Comparison of ENCODE assay signal across 17 mouse cellular contexts in the genomic region with DNA sequence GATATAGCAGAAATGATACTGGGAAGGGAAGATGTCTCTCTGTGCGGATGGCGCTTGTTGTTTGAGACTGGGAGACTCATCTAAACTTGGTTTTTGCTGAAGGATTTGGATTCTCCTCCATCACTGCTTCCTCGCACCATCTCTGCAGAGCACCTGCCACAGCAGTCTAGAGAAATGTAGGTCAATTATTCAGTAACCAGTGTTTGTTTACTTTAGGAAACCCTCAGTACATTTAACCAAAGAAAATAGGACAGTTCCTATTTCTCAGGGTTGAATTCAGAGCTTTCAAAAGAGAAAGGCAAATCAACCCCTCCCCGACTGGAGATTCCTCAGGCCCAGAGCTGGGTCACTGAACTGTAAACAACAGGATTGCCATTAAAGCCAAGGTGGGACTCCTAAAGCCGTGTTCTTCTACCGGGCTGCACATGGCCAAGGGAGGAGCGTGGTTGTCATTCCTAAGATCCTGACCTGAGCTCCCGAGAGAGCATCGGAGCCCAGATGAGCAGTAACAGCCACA.
DNase-seq lines count a peak whose midpoint lies in the region; ATAC-seq and TF ChIP-seq lines count a peak whose summit lies in the region.
"Had no signal": no experiment of that assay in that cellular context is flagged by ENCODE, and none has a peak within 500 bp of the region (broad histone marks: within the 10 kb centered on the region; RNA-seq: fewer than 3 reads in every experiment).

No protein-coding gene starts in this region.

- H3K9me3 ChIP-seq in hindbrain, postnatal 0 days (ENCODE audit: low read length), result no peaks in the 10 kb centered on the region
- no peaks in the 10 kb centered on the region; the same call in 1 of the 2 replicates for H3K9me3 ChIP-seq in hindbrain, embryonic 14.5 days (ENCODE audit: control insufficient read depth, low read length)
- H3K9me3 ChIP-seq in liver, embryonic 15.5 days (replicated peaks), result no peaks in the 10 kb centered on the region
- H3K9me3 ChIP-seq in liver, embryonic 12.5 days (replicated peaks), result no peaks in the 10 kb centered on the region
- H3K9me3 ChIP-seq: embryonic facial prominence, embryonic 10.5 days; forebrain, embryonic 13.5 days; heart, embryonic 12.5 days; hindbrain, embryonic 12.5 days had no signal

- TF ChIP-seq CTCF in hindbrain, postnatal 0 days (IDR thresholded peaks at IDR 0.05; ENCODE audit: low read depth), result no peak

- whole genome bisulfite sequencing in hindbrain, postnatal 0 days, result 77% methylated on average over 9 of the region's 9 CpGs
- WGBS in hindbrain, embryonic 14.5 days, result 84% methylated on average over 9 of the region's 9 CpGs
- WGBS in liver, embryonic 15.5 days (ENCODE audit: insufficient replicate concordance), result 64% methylated on average over 9 of the region's 9 CpGs
- WGBS in liver, embryonic 12.5 days (ENCODE audit: insufficient replicate concordance), result 75% methylated on average over 9 of the region's 9 CpGs

- H3K27ac ChIP-seq in hindbrain, postnatal 0 days, result no peak overlapping the region
- no peak overlapping the region for H3K27ac ChIP-seq in hindbrain, embryonic 14.5 days
- 0 out of 2 replicates have a peak overlapping the region, but pooled peaks have one; percentile 41 for H3K27ac ChIP-seq in liver, embryonic 15.5 days (replicated peaks)
- H3K27ac ChIP-seq in liver, embryonic 12.5 days, result no peak overlapping the region
- H3K27ac ChIP-seq: embryonic facial prominence, embryonic 10.5 days; forebrain, embryonic 13.5 days; hindbrain, embryonic 12.5 days had no signal

- H3K36me3 ChIP-seq in hindbrain, postnatal 0 days (ENCODE audit: insufficient read depth, low read length), result no peaks in the 10 kb centered on the region
- H3K36me3 ChIP-seq in hindbrain, embryonic 14.5 days (replicated peaks; ENCODE audit: control insufficient read depth, insufficient read depth), result no peaks in the 10 kb centered on the region
- no peaks in the 10 kb centered on the region for H3K36me3 ChIP-seq in liver, embryonic 15.5 days (replicated peaks)
- no peaks in the 10 kb centered on the region for H3K36me3 ChIP-seq in liver, embryonic 12.5 days
- H3K36me3 ChIP-seq: embryonic facial prominence, embryonic 10.5 days; heart, embryonic 12.5 days; hindbrain, embryonic 12.5 days had no signal

- no peak overlapping the region for H3K4me3 ChIP-seq in hindbrain, postnatal 0 days (ENCODE audit: low read length)
- H3K4me3 ChIP-seq in hindbrain, embryonic 14.5 days (replicated peaks; ENCODE audit: low read length), result no peak overlapping the region
- H3K4me3 ChIP-seq in liver, embryonic 15.5 days (replicated peaks), result no peak overlapping the region
- H3K4me3 ChIP-seq in liver, embryonic 12.5 days, result no peak overlapping the region
- H3K4me3 ChIP-seq: embryonic facial prominence, embryonic 10.5 days; forebrain, embryonic 13.5 days; heart, embryonic 12.5 days; hindbrain, embryonic 12.5 days had no signal

- no peak for DNase-seq in hindbrain, postnatal 0 days (ENCODE audit: low spot score)
- no peak for DNase-seq in hindbrain, embryonic 14.5 days (ENCODE audit: low spot score)
- DNase-seq in retina, embryonic 14.5 days (ENCODE audit: low spot score), result peak; percentile 11
- no peak for DNase-seq in left cerebral cortex, adult 18-20 months (ENCODE audit: low spot score in 2 of 2)
- DNase-seq: adrenal gland, adult 8-10 months; adrenal gland, postnatal 36 days; cerebellum, adult 2 months; forebrain, postnatal 0 days; gastrocnemius, postnatal 14 days; heart, postnatal 36 days had no signal

- H3K9ac ChIP-seq in hindbrain, postnatal 0 days (replicated peaks; ENCODE audit: low read length), result no peak overlapping the region
- no peak overlapping the region for H3K9ac ChIP-seq in hindbrain, embryonic 14.5 days
- no peak overlapping the region for H3K9ac ChIP-seq in liver, embryonic 15.5 days
- H3K9ac ChIP-seq in liver, embryonic 12.5 days, result no peak overlapping the region
- H3K9ac ChIP-seq: forebrain, embryonic 13.5 days; forebrain, postnatal 0 days; heart, embryonic 12.5 days; hindbrain, embryonic 12.5 days had no signal

- H3K27me3 ChIP-seq in hindbrain, postnatal 0 days (ENCODE audit: insufficient read depth, low read length), result no peaks in the 10 kb centered on the region
- no peaks in the 10 kb centered on the region for H3K27me3 ChIP-seq in hindbrain, embryonic 14.5 days (ENCODE audit: control insufficient read depth, insufficient read depth, low read length)
- H3K27me3 ChIP-seq in liver, embryonic 15.5 days, result no peaks in the 10 kb centered on the region
- no peaks in the 10 kb centered on the region for H3K27me3 ChIP-seq in liver, embryonic 12.5 days (replicated peaks)
- H3K27me3 ChIP-seq: CH12.LX; forebrain, embryonic 13.5 days; heart, embryonic 12.5 days; hindbrain, embryonic 12.5 days had no signal

- H3K4me1 ChIP-seq in hindbrain, postnatal 0 days (ENCODE audit: insufficient read depth, low read length), result no peaks in the 10 kb centered on the region
- H3K4me1 ChIP-seq in hindbrain, embryonic 14.5 days (replicated peaks; ENCODE audit: control insufficient read depth, insufficient read depth, low read length), result no peaks in the 10 kb centered on the region
- H3K4me1 ChIP-seq in liver, embryonic 15.5 days (replicated peaks), result no peaks in the 10 kb centered on the region
- H3K4me1 ChIP-seq in liver, embryonic 12.5 days, result 0 out of 2 replicates have a peak, but pooled peaks cover 5% of the 10 kb centered on the region
- H3K4me1 ChIP-seq: forebrain, embryonic 13.5 days; heart, embryonic 12.5 days; hindbrain, embryonic 12.5 days had no signal

- no peak overlapping the region for H3K4me2 ChIP-seq in hindbrain, postnatal 0 days (ENCODE audit: low read depth, low read length)
- H3K4me2 ChIP-seq in hindbrain, embryonic 14.5 days (replicated peaks), result no peak overlapping the region
- no peak overlapping the region for H3K4me2 ChIP-seq in liver, embryonic 15.5 days
- no peak overlapping the region for H3K4me2 ChIP-seq in liver, embryonic 12.5 days
- H3K4me2 ChIP-seq: forebrain, embryonic 13.5 days; heart, embryonic 12.5 days; hindbrain, embryonic 12.5 days had no signal

- 0 out of 2 replicates have a peak, but pooled peaks have one; percentile 17 for ATAC-seq in hindbrain, postnatal 0 days
- ATAC-seq in hindbrain, embryonic 14.5 days (ENCODE audit: low FRiP score), result no peak
- ATAC-seq in liver, embryonic 15.5 days (ENCODE audit: insufficient read depth), result peak; percentile 49
- no peak for ATAC-seq in liver, embryonic 12.5 days
- ATAC-seq: forebrain, embryonic 13.5 days; forebrain, postnatal 0 days had no signal

Comparison
In these comparisons a context has a peak if more than half of its experiments do, and no peak if none do; other contexts are left out.
1. ATAC-seq: peak in hindbrain, postnatal 0 days (single experiment) and liver, embryonic 15.5 days (single experiment); none in hindbrain, embryonic 14.5 days (single experiment) and liver, embryonic 12.5 days (single experiment).